Mouse (Mus musculus): ENCODE measurements around the gene 3110082I17Rik.

DNA sequence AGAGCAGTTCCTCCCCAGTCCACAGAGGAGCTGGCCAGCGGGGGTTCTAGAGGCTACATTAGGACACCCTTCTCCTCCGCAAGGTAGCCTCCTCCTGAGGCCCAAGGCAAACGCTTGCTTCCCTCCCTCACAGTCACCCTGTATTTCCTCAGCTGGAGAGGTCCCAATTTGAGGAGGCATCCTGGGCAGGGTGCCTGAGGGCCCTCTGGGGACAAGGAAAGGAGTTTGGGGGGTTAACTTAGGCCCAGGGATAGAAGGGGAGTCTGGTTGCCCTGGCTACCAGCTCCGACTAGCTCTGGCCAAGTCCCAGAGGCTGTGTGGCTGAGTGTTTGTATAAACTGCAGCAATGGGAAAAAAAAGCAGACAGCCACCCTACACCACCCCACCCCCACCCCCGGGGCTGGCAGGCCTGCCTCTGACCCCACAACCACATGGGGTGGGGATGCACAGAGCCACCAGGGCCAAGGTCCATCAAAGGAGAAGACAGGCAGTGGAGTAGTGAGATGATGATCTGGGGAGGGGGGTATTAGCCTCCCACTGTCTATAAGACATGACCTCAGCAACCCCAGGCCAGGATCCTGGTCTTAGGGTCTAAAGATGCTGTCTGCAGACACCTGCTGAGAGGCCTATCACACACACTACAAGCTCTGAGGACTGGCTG, 95.3 kb downstream of the 3110082I17Rik start:
- TF ChIP-seq CTCF (IDR thresholded peaks at IDR 0.05; ENCODE audit: low read depth, low read length) (no peak), POLR2A (IDR thresholded peaks at IDR 0.05; ENCODE audit: borderline replicate concordance, low read depth, low read length) (peak; percentile 64; the same call in 1 of the 2 replicates)
